Mouse (Mus musculus): ENCODE data around the gene Cyp2f2. TPM values are rescaled to one million over a fixed set of nuclear protein-coding genes. Genes with fewer than 3 reads are reported as not detected.
A peak's percentile ranks its signal among the peaks of the same experiment; 100 is the strongest.

Gene Cyp2f2
- polyA plus RNA-seq, 1 experiment from 2014 or later = not detected

DNA sequence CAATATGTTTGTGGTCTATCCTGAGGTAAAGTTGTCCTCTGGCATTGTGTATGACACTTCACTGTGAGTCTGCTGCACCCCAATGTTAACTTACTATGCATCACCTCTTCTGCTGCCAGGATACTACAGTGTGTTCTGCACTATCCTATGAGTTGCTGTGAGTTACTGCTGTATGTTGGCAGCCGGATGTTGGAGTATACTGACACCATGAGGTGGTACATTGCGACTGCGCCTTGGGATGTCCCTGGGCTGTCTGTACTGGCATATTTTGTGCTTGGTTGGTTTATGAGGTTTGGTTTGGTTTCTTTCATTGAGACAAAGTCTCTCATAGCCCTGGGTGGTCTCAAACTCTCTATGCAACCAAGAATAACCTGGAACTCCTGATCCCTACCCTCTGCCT, 8.5 kb downstream of the Cyp2f2 start:
- DNase-seq (ENCODE audit: low spot score) = peak; percentile 20

DNA sequence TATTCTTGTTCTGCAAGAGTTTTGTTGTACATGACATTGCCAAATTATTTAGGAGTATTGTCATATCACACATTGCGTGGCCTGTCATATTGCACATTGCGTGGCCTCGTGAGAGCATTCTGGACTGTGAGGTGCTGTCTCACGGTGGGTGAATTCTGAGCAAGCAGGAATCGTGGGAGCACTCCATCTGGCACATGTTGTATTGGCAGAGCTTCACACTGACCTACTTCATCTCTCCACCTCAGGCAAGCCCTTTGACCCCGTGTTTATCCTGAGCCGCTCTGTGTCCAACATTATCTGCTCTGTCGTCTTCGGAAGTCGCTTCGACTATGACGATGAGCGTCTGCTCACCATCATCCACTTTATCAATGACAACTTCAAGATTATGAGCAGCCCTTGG, 9.2 kb downstream of the Cyp2f2 start:
- no peaks in the 10 kb centered on the region for H3K4me1 ChIP-seq (replicated peaks)
- H3K9me3 ChIP-seq = peaks cover 5% of the 10 kb centered on the region; the same call in 1 of the 2 replicates
- no peak overlapping the region for H3K4me3 ChIP-seq
- H3K27ac ChIP-seq = no peak overlapping the region
- no peaks in the 10 kb centered on the region for H3K36me3 ChIP-seq
- no peaks in the 10 kb centered on the region for H3K27me3 ChIP-seq (ENCODE audit: insufficient read depth, poor library complexity, severe bottlenecking)
- 90% methylated on average over 13 of the region's 13 CpGs for WGBS
- no peak for DNase-seq (ENCODE audit: low spot score)

More for the DNA sequence above, 8.5 kb downstream of the Cyp2f2 start:
- Histone ChIP-seq H3K27ac (no peak overlapping the region), H3K4me3 (no peak overlapping the region), H3K9me3 (peaks cover 5% of the 10 kb centered on the region; the same call in 1 of the 2 replicates), H3K27me3 (ENCODE audit: insufficient read depth, poor library complexity, severe bottlenecking) (no peaks in the 10 kb centered on the region), H3K4me1 (replicated peaks) (no peaks in the 10 kb centered on the region), H3K36me3 (no peaks in the 10 kb centered on the region)
- WGBS = 51% methylated on average over 3 of the region's 3 CpGs

DNA sequence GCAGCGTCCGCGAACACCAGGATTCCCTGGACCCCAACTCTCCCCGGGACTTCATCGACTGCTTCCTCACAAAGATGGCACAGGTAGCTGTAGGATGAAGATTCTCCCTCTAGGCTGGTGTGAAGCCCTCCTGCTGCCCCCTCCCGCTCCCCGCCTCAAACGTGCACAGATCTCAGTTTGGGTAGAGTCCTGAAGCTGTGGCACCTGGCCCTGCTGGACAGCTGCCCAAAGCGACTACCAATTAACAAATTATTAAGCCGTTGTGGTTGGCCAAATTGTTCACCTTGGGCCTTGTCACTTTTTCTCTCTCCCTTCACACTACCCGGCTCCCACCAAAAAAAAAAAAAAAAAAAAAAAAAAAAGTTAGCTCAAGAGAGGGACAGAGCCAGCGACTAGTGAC, 10.1 kb downstream of the Cyp2f2 start:
- 91% methylated on average over 12 of the region's 12 CpGs for WGBS
- Histone ChIP-seq H3K9me3 (peaks cover 5% of the 10 kb centered on the region; the same call in 1 of the 2 replicates), H3K36me3 (no peaks in the 10 kb centered on the region), H3K27me3 (ENCODE audit: insufficient read depth, poor library complexity, severe bottlenecking) (no peaks in the 10 kb centered on the region), H3K4me3 (no peak overlapping the region), H3K4me1 (replicated peaks) (no peaks in the 10 kb centered on the region), H3K27ac (no peak overlapping the region)
- DNase-seq (ENCODE audit: low spot score) = no peak

DNA sequence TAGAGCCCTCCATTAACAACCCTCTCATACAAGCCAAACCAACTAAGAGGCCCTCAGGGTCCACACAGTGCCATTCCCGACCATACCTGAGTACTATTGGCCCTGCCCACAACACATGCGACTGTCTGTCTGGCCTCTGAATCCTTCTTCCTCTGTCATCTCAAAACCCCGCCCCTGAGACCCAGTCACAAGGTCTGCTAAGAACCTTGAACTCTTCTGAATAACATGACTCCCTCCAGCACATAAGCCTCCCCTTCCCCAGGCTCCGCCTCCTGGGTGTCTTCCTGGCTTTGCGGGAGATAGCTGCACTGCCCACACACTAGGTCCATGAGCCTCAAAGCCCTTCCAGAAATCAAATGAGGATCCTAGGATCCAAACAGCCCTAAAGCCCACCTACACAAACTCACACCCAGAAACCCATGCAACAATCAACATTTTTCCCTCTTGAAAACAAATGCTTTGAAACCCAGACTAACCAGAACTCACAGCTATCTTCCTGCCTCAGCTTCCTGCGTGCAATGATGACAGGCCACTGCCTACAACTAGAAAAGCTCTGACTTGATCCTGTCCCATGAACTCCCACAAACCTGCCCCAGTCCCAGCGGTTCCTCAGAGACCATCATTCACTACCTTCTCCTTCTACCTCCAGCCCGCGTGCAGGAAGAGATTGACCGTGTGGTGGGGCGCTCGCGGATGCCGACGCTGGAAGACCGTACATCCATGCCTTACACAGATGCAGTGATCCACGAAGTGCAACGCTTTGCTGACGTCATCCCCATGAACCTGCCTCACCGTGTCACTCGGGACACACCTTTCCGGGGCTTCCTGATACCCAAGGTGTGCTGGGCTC, 11.0 kb downstream of the Cyp2f2 start:
- 90% methylated on average over 22 of the region's 22 CpGs for whole genome bisulfite sequencing
- Histone ChIP-seq H3K27me3 (ENCODE audit: insufficient read depth, poor library complexity, severe bottlenecking) (no peaks in the 10 kb centered on the region), H3K4me1 (replicated peaks) (no peaks in the 10 kb centered on the region), H3K27ac (no peak overlapping the region), H3K9me3 (peaks cover 7% of the 10 kb centered on the region; the same call in 1 of the 2 replicates), H3K4me3 (no peak overlapping the region), H3K36me3 (no peaks in the 10 kb centered on the region)
- DNase-seq (ENCODE audit: low spot score) = no peak

DNA sequence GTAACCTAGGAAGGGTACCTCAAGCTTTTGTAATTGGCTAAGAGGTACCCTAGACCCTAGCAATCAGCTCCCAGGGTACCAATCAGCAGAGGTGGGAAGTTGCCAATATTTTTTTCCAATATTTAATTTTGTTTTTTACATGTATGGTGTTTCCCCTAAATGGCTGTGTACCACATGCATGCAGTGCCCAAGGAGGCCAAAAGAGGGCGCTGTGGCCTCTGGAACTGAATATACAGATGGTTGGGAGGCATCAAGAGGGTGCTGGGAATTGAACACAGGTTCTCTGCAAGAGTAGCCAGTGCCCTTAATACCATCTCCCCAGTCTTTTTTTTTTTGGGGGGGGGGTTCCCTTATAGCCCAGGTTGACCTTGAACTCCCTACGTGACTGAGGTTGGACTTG, 11.7 kb downstream of the Cyp2f2 start:
- no peaks in the 10 kb centered on the region for H3K36me3 ChIP-seq
- WGBS = 63% methylated on average over 2 of the region's 2 CpGs
- no peak for DNase-seq (ENCODE audit: low spot score)
- H3K27ac ChIP-seq = no peak overlapping the region
- H3K27me3 ChIP-seq (ENCODE audit: insufficient read depth, poor library complexity, severe bottlenecking) = no peaks in the 10 kb centered on the region
- peaks cover 7% of the 10 kb centered on the region; the same call in 1 of the 2 replicates for H3K9me3 ChIP-seq
- H3K4me3 ChIP-seq = no peak overlapping the region
- no peaks in the 10 kb centered on the region for H3K4me1 ChIP-seq (replicated peaks)

DNA sequence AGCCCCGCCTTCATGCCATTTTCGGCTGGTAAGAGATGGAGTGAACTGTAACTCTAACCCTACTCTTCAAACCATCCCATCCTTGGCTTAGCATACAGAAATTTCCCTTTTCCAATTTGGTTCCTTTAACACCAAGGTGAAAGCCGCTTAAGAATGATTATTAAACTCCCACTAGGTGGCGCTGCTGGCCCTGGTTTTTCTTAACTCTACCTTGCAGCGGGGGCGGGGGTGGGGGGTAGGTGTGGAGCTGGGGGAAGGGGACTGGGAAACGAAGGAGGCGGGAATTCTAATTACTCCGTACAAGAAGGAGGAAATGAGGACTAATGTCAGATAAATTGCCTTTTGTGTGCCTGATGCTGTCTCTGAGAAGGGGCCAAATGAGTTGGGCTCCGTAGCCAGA, 12.9 kb downstream of the Cyp2f2 start:
- WGBS = 21% methylated on average over 10 of the region's 10 CpGs
- no peak overlapping the region for H3K4me3 ChIP-seq

DNA sequence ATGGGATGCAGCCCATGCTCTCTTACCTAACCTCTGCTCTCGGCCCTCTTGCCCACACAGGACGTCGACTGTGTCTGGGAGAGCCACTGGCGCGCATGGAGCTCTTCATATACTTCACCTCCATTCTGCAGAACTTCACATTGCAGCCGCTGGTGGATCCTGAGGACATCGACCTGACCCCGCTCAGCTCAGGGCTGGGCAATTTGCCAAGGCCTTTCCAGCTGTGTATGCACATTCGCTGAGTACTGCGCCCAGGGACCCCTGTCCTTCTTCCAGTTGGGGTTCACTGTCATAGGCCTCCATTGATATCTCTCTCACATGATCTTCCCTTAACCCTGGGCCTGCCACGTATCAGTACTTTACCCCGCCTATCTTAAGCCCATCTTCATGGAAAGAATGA, 13.4 kb downstream of the Cyp2f2 start:
- 80% methylated on average over 12 of the region's 12 CpGs for WGBS
- H3K4me3 ChIP-seq = no peak overlapping the region
- H3K9me3 ChIP-seq = peaks cover 7% of the 10 kb centered on the region; the same call in 1 of the 2 replicates
- H3K27me3 ChIP-seq (ENCODE audit: insufficient read depth, poor library complexity, severe bottlenecking) = no peaks in the 10 kb centered on the region
- no peaks in the 10 kb centered on the region for H3K4me1 ChIP-seq (replicated peaks)
- DNase-seq (ENCODE audit: low spot score) = no peak
- no peak overlapping the region for H3K27ac ChIP-seq
- no peaks in the 10 kb centered on the region for H3K36me3 ChIP-seq

More for the DNA sequence above, 12.9 kb downstream of the Cyp2f2 start:
- Histone ChIP-seq H3K27ac (no peak overlapping the region), H3K4me1 (replicated peaks) (no peaks in the 10 kb centered on the region), H3K9me3 (peaks cover 7% of the 10 kb centered on the region; the same call in 1 of the 2 replicates), H3K27me3 (ENCODE audit: insufficient read depth, poor library complexity, severe bottlenecking) (no peaks in the 10 kb centered on the region), H3K36me3 (no peaks in the 10 kb centered on the region)
- peak; percentile 46 for DNase-seq (ENCODE audit: low spot score)

DNA sequence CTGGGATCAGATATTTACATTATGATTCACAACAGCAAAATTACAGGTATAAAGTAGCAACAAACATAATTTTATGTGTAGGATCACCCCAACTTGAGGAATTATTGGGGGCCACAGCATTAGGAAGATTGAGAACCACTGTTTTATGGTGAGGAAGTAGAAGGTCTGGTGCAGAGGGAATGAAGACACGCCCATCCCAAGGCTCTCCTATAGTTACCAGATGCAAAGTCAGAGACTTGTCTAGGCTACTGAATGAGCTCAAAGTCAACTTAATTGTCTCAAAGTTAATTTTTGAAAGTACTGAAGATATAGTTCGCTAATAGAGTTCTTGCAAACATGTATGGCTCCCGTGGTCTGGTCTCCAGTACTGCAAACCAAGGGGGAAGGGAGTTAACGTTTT, 14.0 kb downstream of the Cyp2f2 start:
- no peak overlapping the region for H3K27ac ChIP-seq
- no peak overlapping the region for H3K4me3 ChIP-seq
- DNase-seq (ENCODE audit: low spot score) = no peak
- H3K9me3 ChIP-seq = peaks cover 7% of the 10 kb centered on the region; the same call in 1 of the 2 replicates
- no peaks in the 10 kb centered on the region for H3K27me3 ChIP-seq (ENCODE audit: insufficient read depth, poor library complexity, severe bottlenecking)
- H3K36me3 ChIP-seq = no peaks in the 10 kb centered on the region
- no peaks in the 10 kb centered on the region for H3K4me1 ChIP-seq (replicated peaks)
- 84% methylated on average over 4 of the region's 4 CpGs for WGBS

DNA sequence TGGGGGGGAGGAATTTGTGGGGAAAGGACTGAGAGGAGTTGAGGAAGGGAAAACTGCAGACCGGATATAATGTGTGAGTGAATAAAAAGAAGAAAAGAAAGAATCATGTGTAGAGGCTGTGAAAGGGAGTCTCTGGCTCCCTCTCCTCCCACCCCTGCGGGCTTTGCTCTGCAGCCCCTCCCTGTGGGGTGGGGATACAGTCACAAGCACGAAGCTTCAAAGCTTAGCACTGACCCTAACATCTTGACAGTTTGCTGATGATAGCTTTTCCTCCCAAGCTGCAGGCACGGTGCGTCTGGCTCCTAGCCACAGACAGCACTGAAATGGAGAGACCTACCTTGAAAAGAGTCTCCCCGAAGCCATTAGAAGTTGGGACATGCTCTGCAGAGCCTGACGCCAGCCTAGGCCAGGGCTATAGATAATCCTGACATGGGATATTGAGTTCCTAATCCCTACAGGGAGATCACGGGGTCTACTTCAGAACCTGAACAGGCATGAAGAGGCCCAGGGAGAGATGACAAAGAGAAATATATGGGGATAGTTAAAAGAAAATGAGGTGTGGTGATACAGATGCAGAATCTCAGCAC, 16.8 kb downstream of the Cyp2f2 start:
- DNase-seq (ENCODE audit: low spot score) = no peak
- Histone ChIP-seq H3K9me3 (peaks cover 16% of the 10 kb centered on the region), H3K4me1 (replicated peaks) (no peaks in the 10 kb centered on the region), H3K27me3 (ENCODE audit: insufficient read depth, poor library complexity, severe bottlenecking) (no peaks in the 10 kb centered on the region), H3K27ac (no peak overlapping the region), H3K4me3 (no peak overlapping the region), H3K36me3 (no peaks in the 10 kb centered on the region)
- 75% methylated on average over 8 of the region's 8 CpGs for WGBS

DNA sequence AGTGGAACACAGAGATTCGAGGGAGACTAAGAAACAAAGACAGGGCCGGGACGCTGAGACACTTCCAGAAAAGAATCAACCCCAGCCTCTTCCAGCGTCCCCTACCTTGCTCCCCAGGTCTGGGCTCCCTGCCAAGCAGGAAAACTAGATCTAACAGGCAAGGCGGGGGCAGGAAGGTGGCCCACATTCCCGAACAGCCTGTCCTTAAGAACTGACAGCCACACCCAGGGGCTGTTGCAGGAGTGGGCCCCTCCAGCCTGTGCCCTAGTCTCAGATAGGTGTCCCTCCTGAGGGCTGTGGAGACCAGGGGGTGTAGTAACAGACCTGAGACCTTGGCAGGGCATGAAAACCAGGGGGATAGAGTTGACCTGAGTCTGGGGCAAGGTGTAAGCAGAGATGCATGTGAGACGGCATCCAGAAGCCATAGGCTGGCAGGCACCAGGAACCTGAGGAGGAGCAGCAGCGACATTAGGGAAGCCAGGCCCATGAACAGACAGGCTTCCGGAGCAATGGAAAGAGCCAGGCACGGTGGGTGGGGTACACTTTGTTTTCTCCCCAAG, 33.6 kb downstream of the Cyp2f2 start, which contains the start of gene Cyp2t4:
Cyp2t4 (plus strand) TSS at position 510 of the 560 bp plus-strand sequence.
- Histone ChIP-seq H3K9me3 (no peaks in the 10 kb centered on the region), H3K27ac (no peak within 1 kb of the TSS), H3K27me3 (ENCODE audit: insufficient read depth, poor library complexity, severe bottlenecking) (no peaks in the 10 kb centered on the region), H3K4me1 (replicated peaks) (no peaks in the 10 kb centered on the region), H3K4me3 (no peak within 1 kb of the TSS), H3K36me3 (peaks cover 15% of the 10 kb centered on the region)
- WGBS = 79% methylated on average over 10 of the region's 10 CpGs
- DNase-seq (ENCODE audit: low spot score) = no peak

DNA sequence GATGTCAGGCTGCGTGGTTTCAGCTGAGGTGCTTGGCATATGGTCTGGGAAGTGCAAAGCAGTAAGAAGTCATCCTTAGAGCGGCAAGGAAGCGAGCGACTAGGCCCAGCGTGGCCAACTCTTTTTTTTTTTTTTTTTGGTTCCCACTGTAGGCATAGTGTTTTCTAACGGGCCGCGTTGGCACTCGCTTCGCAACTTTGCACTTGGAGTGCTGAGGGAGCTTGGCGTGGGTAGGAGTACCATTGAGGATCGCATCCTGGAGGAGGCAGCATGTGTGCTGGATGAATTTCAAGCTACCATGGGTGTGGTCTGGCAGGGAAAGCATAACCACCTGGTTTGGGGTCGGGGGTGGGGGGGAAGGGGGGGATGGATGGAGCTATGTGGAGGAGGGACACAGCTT, 36.3 kb downstream of the Cyp2f2 start:
- 83% methylated on average over 13 of the region's 13 CpGs for WGBS

DNA sequence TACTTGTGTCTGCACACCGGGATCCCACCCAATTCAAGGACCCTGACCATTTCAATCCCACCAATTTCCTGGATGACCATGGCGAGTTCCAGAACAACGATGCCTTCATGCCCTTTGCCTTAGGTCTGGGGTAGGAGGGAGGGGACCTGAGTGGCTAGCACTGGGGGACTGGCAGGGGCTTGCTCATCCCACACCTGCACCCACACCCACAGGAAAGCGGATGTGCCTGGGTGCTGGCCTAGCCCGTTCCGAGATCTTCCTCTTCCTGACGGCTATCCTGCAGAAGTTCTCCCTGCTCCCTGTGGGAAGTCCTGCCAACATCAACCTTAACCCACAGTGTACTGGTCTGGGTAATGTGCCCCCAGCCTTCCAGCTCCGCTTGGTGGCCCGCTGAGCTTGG, 38.5 kb downstream of the Cyp2f2 start:
- Histone ChIP-seq H3K36me3 (peaks cover 58% of the 10 kb centered on the region), H3K4me3 (no peak overlapping the region)
- no peak for DNase-seq (ENCODE audit: low spot score)

More for the DNA sequence above, 36.3 kb downstream of the Cyp2f2 start:
- H3K4me1 ChIP-seq (replicated peaks) = peaks cover 11% of the 10 kb centered on the region
- no peak overlapping the region for H3K27ac ChIP-seq
- DNase-seq (ENCODE audit: low spot score) = no peak
- no peaks in the 10 kb centered on the region for H3K9me3 ChIP-seq
- H3K27me3 ChIP-seq (ENCODE audit: insufficient read depth, poor library complexity, severe bottlenecking) = no peaks in the 10 kb centered on the region
- H3K36me3 ChIP-seq = peaks cover 36% of the 10 kb centered on the region
- no peak overlapping the region for H3K4me3 ChIP-seq

DNA sequence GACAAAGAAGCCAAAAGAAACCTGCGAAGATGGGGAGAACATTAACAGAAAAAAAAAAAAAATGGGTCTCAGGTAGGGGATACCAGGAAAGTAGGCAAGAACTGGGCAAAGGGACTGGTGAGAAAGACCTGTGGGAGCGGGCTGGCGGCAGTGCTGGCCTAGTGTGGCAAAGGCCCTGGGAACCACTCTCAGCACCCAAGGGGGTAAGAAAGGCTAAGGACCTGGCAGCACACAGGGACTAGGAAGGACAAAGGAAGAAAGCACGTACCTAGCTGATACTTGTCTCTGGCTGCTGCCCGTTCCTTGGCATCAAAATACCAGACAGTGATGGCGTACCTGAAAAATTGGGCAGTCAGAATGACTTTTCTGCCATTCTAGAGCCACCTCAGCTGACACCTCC, 39.5 kb downstream of the Cyp2f2 start:
- WGBS = 95% methylated on average over 6 of the region's 6 CpGs
- H3K36me3 ChIP-seq = peaks cover 69% of the 10 kb centered on the region
- no peak overlapping the region for H3K27ac ChIP-seq
- H3K27me3 ChIP-seq (ENCODE audit: insufficient read depth, poor library complexity, severe bottlenecking) = no peaks in the 10 kb centered on the region
- no peaks in the 10 kb centered on the region for H3K9me3 ChIP-seq
- H3K4me3 ChIP-seq = no peak overlapping the region
- no peak for DNase-seq (ENCODE audit: low spot score)
- H3K4me1 ChIP-seq (replicated peaks) = peaks cover 43% of the 10 kb centered on the region

More for the DNA sequence above, 38.5 kb downstream of the Cyp2f2 start:
- Histone ChIP-seq H3K27ac (no peak overlapping the region), H3K4me1 (replicated peaks) (peaks cover 33% of the 10 kb centered on the region), H3K27me3 (ENCODE audit: insufficient read depth, poor library complexity, severe bottlenecking) (no peaks in the 10 kb centered on the region), H3K9me3 (no peaks in the 10 kb centered on the region)
- 95% methylated on average over 9 of the region's 9 CpGs for WGBS

Measured in hindbrain, embryonic 10.5 days (tissue).